Mouse (Mus musculus) cerebellum, adult 18-20 months (tissue): ENCODE data around the gene Syt12.

ENCODE experiments used
- DNase-seq, 2 experiments: peaks; one replicate each; pipeline ENCODE4 v3.0.0; 2021

Syt12 gene

GRCm38 (mm10) chr19:4446661-4447420, 30.4 kb downstream of the Syt12 start:
- peak; percentile 51 to 65 for DNase-seq

GRCm38 (mm10) chr19:4442408-4442807, 34.8 kb downstream of the Syt12 start:
- DNase-seq: peak; percentile 75 to 84

DNA sequence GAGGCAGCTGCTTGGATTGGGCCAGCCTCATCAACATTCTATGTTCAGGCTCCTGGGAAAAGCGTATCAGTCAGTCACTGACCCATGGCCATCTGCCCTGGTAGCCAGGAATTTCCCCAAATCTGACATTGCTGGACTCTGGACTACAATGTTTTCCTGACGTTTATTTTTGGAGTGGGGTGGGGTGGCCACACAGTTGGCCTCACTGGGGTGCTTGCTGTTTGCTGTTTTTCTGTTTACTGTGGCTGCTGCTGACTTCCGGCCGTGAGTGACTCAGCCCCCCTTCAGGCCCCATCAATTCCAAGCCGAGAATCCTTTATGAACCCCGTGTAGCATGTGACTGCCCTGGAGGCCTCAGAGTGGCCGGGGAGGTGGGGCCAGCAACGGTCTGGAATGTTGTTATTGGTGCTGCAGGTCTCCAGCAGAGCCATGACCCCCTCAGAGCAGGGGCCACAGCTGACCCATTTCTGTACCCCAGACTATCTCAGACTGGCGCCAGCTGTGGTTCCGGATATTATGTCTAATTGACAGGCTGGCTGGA, 35.6 kb downstream of the Syt12 start:
- DNase-seq: no peak

DNA sequence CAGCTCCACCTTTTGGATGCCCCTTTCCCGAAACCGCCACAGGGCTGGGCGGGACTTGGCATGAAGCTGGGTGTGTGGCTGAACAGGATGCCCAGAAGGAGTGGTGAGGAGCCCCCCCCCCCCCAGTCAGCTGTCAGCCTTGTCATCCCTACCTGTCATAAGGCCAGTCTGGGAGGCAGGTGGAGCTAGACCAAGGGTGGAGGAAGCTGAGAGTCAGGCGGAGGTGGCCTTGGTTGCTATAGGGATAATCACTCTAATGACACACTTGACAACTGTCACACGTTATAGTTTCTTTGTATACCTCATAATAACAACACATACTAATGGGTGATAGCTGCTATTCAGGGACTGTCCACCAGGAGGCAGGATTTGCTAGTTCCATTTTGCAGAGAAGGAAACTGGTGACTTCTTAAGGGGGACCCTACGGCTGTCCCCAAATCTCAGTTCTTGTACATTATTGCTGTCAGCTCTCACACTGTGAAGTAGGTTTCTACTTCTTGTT, 36.1 kb downstream of the Syt12 start:
- peak; percentile 62 to 74 for DNase-seq

GRCm38 (mm10) chr19:4440222-4440621, 37.0 kb downstream of the Syt12 start:
- no peak for DNase-seq

DNA sequence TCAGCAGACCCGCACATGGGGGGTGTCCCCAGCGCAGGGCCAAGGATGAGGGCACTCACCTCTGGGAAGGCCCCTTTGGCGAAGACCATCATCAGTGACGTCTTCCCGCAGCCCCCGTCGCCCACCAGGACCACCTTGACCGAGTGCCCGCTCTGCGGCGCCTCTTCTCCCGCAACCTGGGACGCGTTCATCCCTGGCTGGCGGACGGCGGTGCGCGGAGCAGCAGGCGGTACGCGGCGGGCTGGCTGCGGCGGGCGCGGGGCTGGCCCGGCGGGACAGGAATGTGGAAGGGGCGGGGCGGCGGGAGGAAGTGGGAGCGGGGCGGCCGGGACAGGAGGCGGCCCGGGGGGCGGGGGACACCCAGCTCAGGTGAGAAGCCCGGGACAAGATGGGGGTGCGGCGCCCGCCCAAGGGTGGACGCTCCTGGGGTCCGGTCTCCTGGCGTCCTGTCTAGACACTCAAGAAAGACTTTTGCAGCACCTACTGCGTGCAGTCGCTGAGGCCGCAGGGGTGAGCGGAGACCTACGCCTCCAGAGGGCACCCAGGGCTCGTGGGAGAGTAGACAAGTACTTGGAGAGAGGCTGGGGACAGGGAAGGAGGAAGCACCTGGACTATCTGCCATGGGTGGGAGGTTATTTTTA, 38.0 kb downstream of the Syt12 start, which contains the start of gene Rhod:
TSS of gene Rhod (minus strand) at position 272 of the 641 bp plus-strand sequence.
- DNase-seq: no peak

- no peak for DNase-seq
These were observed 38.5 kb downstream of the Syt12 start for GRCm38 (mm10) chr19:4438791-4439160.

DNA sequence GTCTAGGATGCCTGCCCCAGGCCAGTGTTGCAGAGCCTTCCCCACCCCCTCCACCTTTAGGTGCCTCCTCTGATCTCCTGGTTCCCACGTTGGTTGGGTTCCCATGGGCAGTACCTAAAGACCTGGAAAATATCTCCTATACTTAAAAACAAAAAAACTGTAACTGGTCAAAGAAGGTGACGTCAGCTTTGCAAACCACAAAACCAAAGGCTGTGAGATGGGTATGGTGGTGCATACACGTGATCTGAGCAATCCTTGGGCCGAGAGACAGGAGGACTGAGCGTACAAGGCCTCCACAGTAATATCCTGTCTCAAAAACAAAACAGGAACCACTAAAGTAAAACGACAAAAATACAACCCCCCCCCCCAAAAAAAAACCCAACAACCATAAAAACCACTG, 39.4 kb downstream of the Syt12 start:
- DNase-seq: no peak

GRCm38 (mm10) chr19:4436254-4436653, 41.0 kb downstream of the Syt12 start:
- no peak for DNase-seq

- DNase-seq: no peak
These were observed 42.2 kb downstream of the Syt12 start for GRCm38 (mm10) chr19:4434999-4435398.

- no peak for DNase-seq
These were observed 43.5 kb downstream of the Syt12 start for GRCm38 (mm10) chr19:4433756-4434155.

- DNase-seq: no peak
These were observed 47.1 kb downstream of the Syt12 start for GRCm38 (mm10) chr19:4430091-4430620.

GRCm38 (mm10) chr19:4425610-4426366, 51.5 kb downstream of the Syt12 start:
- DNase-seq: peak; percentile 49 to 61

DNA sequence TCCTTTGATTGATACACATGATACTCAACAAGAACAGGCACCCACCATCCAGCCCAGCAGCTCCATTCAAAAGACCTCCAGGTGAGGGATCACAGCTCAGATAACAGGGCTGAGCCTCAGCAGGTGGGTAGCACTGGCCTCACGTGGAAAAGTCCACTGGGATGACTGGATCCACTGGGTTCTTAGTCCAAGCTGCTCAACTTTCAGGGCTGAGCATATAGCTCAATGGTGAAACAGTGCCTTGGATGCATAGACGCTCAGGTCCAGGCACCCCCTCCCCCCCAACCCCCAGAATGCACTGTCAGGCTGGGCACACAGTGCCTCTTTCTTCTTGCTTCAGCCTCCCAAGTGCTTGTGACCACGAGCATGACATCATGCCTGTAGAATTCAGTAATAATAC, 54.2 kb downstream of the Syt12 start:
- DNase-seq: no peak

- DNase-seq: no peak
These were observed 54.7 kb downstream of the Syt12 start for GRCm38 (mm10) chr19:4422581-4422980.

DNA sequence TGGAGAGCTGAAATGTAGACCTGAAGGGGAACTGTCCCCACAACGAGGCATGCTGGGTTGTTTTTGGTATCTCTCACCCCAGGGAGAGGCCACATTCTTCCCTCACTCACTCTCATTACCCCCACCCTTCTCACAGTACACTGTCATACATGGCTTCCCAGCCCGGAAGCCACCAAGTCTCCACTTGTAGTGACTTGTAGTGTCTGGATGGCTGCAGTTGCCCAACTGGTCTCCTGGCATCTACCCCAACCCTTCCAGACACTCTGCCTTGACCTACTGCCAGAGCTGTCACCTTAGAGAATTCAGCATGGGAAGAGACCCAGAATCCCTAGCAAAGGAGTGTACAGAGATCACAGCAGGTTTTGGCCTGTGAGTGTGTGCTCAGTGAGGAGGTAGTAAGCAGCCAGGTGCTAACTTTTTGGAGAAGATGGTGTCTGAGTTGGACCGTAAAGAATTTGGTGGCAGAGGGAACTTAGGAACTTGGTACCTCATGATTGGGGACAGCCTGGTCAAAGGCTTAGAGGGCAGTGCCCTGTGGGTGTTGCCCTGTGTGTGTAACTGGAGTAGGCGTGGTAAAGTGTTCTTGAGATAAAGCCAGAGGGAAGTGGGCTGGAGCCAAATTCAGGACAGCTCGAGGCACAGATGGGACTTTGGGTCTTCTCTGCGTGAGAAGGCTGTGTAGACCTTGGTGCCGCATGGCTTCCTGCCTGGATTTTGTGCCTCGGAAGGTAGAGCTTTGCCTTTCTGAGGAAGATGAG, 56.9 kb downstream of the Syt12 start:
- DNase-seq: peak; percentile 63

GRCm38 (mm10) chr19:4419711-4420110, 57.5 kb downstream of the Syt12 start:
- DNase-seq: no peak

DNA sequence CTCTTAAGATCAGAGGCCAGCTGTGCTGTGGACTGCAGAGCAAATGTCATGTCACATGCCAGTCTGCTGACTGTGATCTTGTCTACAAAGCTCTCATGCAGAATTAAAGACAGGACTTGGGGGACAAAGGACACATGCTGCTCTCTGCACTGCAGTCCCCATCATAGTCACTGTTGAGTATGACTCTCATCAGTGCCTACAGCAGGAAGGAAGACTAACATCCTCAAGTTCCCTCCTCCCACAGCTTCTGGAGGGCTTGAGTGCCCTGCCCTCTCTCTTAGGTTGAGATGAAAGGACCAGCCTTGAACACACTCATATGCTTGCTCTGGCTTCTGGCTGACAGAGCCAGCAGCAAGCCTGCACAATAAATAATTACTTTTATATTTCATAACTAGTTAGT, 59.5 kb downstream of the Syt12 start:
- no peak for DNase-seq

DNA sequence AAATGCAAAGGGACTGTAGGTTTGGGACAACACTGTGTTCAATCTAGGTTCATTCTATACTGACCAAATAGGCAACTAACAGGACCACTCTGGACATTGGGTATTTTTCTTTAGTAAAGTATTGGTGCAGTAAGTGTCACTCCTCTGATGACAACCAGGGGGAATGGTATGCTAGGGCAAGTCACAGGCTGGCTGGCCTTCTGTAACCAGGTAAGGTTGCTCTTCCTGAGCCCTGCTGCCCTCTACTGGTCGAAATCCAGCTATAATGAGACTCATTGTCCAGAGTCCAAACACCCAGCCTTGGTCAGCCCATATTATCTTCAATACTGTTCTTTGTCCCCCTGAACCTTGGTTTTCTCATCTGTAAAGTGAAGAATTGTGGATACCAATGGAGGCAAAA, 60.1 kb downstream of the Syt12 start:
- DNase-seq: peak; percentile 86

DNA sequence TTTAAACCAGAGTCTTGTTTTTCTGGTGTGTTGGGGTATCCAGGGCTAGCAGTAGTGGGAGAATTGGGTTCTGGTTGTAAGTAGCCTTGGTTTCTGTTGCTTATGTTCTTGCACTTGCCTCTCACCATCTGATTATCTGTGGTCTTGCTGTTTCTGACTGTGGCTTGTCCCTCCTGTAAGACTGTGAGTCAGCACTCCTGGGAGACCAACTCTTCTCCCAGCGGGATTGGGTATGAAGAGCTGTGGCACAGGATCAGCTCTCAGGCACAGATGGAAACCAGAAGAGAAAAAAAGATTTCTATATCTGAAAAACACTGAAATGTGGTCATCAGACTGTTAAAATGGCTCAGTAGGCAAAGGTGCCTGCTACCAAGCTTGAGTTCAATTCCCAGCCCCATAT, 62.6 kb downstream of the Syt12 start:
- DNase-seq: no peak

DNA sequence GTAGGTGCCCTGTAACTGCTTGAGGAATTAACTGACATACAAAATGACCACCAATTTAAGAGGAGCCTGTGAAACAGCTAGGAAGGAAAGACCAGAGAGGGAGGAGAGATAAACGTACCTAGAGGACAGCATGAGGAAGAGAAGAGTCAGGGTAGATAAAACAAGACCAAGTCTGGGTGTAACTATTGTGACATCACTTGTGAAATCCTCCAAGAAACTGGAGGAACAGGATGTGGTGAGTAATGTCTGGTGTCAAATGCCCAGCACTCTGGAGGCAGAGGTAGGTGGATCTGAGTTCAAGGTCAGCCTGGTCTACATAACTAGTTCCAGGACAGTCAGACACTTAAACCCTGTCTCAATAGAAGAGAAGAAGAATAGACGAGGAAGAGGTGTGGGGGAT, 68.2 kb downstream of the Syt12 start:
- no peak for DNase-seq

GRCm38 (mm10) chr19:4404840-4405239, 72.4 kb downstream of the Syt12 start:
- DNase-seq: no peak
